Mouse (Mus musculus) gastrocnemius, postnatal 36 days (tissue): ENCODE results near the gene Hspb8. TPM values are rescaled to one million over a fixed set of nuclear protein-coding genes. Genes with fewer than 3 reads are reported as not detected.

Experiments used
- total RNA-seq, 2 experiments: library from RNA; stranded (reverse); gene quantifications; 2 replicates each; pipeline ENCODE4 v1.2.3; 2021

The Hspb8 gene
- total RNA-seq, 2 experiments from 2014 or later = 212 to 260 TPM

Other genes starting within 250 kb of the Hspb8 start
- not detected for gene Ccdc60, start 133.9 kb downstream of the Hspb8 start, total RNA-seq
- under 1 TPM; 0.10 to 0.18 TPM for gene Srrm4, start 169.0 kb upstream of the Hspb8 start, total RNA-seq